Mouse (Mus musculus) testis, adult 2 months (tissue): ENCODE data around the gene Bex6. TPM values are rescaled to one million over a fixed set of nuclear protein-coding genes. Genes with fewer than 3 reads are reported as not detected.

Source experiments
- H3K27ac ChIP-seq: fragments of 200-500 bp; 2 replicates; pipeline ENCODE4 v1.5.1; 2012; ENCODE audit warnings: low read depth, low read length; ENCODE audit not compliant: control insufficient read depth, insufficient read depth
- H3K27me3 ChIP-seq: fragments of 200-500 bp; 2 replicates; pipeline ENCODE4 v1.6.1; 2012; ENCODE audit warnings: mild to moderate bottlenecking, low read length, moderate library complexity; ENCODE audit not compliant: control insufficient read depth, insufficient read depth
- H3K36me3 ChIP-seq: fragments of 200-500 bp; 2 replicates; pipeline ENCODE4 v1.6.1; 2012; ENCODE audit warnings: mild to moderate bottlenecking, low read length; ENCODE audit not compliant: control insufficient read depth, insufficient read depth
- H3K4me1 ChIP-seq: fragments of 200-500 bp; 2 replicates; pipeline ENCODE4 v1.6.1; 2012; ENCODE audit warnings: low read length; ENCODE audit not compliant: control insufficient read depth, insufficient read depth
- H3K4me3 ChIP-seq: fragments of 200-500 bp; 2 replicates; pipeline ENCODE4 v1.5.1; 2012; ENCODE audit warnings: low read depth, mild to moderate bottlenecking, low read length, moderate library complexity, mixed read lengths; ENCODE audit not compliant: control insufficient read depth
- CTCF ChIP-seq: fragments of 200-500 bp; IDR thresholded peaks from 2 replicates; pipeline ENCODE4 v1.5.1; 2012; ENCODE audit warnings: low read depth, mild to moderate bottlenecking, inconsistent platforms, low read length, moderate library complexity; ENCODE audit not compliant: control insufficient read depth, insufficient read depth, insufficient replicate concordance
- POLR2A ChIP-seq: fragments of 200-500 bp; IDR thresholded peaks from 2 replicates; pipeline ENCODE4 v1.6.1; 2012; ENCODE audit warnings: low read depth, mild to moderate bottlenecking, inconsistent platforms, low read length, moderate library complexity; ENCODE audit not compliant: control insufficient read depth
- polyA plus RNA-seq: library from polyadenylated mRNA; depleted of rRNA; stranded (reverse); fragments of >200 nt; gene quantifications from 2 replicates; pipeline ENCODE4 v1.2.3, GENCODE M21; 2012

Bex6 gene
- polyA plus RNA-seq, 1 experiment = 1.9 TPM

DNA sequence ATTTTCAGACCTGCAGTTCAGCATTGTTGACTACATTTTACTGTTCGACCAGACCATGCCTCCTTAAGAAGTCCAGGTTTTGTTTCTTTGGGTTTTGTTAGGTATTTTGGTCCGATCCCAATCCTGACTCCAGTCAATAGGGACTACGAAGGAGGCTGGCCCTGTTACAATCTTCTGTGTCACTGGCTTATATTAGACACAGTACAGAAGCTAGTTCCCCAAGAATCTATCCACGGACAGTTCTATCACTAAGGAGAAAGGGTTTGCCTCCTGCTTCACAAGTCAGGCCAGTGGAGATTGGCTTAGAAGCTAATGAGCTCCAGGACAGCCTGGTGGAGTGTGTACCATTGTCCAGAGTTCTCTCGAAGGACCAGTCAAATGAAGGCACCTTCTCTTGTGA lies 15.7 kb upstream of the Bex6 start:
- TF ChIP-seq CTCF (no peak), POLR2A (no peak)
- H3K27ac ChIP-seq = no peak overlapping the region
- peaks cover 15% of the 10 kb centered on the region for H3K4me1 ChIP-seq
- no peak overlapping the region for H3K4me3 ChIP-seq
- H3K36me3 ChIP-seq = no peaks in the 10 kb centered on the region
- no peaks in the 10 kb centered on the region for H3K27me3 ChIP-seq

DNA sequence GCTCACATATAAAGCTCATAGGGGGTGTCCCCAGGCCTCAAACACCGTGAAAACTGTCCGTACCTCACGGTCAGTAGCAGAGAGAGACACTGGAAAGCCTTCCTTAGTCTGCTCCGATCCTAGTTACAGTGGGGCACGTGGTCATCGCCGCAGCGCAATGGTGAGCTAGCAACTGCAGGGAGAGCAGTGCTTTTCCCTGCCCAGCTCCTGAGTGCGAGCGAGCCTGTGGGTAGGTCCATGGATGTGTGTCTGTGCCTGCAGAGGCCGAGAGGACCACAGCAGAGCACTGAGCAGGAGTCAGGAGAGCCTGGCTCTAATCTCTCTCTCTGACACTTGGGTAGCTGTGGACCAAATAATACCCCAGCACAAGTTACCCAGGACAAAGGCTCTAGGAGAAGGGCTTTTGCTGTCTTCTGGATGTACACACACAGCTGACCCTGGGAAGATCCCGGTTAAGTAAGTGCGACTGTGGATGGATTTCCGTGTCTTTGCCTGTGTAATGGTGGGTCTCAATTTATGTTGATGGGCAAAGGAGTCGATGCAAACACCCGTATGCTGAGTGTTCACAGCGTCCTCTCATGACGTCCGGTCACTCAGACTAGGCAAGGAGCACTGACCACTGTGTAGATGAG lies 15.1 kb upstream of the Bex6 start:
- Histone ChIP-seq H3K4me3 (peak overlapping the region; percentile 1; the same call in 1 of the 2 replicates), H3K27ac (no peak overlapping the region), H3K27me3 (no peaks in the 10 kb centered on the region), H3K4me1 (peaks cover 15% of the 10 kb centered on the region), H3K36me3 (no peaks in the 10 kb centered on the region)
- TF ChIP-seq CTCF (no peak), POLR2A (no peak)

DNA sequence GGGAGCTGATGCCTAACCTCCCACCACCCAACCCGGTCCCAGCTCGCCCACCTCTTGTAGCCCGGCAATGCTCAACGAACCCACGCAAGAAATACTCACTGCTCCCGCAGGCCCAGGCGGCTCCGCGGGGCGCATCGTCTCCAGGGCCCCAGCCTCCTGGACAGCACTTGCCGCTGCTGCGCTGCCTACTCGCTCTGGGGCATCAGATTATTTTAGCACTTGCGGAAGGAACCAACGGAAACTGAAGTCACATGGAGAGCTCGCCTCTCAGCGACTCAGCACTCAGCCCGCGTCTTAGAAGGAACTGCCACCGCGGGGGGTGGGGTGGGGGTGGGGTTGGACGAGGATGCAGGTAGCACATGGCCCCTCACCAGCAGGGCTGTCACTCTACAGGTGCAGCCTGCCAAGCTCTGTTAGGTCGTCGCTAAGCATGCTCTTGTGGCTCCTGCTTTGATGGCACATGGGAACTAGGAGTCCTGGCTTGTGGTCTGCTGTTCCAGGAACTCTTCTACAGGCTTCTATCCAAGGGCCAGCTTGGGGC lies 14.3 kb upstream of the Bex6 start, which contains the start of gene Nrros:
Gene Nrros (minus strand): TSS at position 314 of the 541 bp plus-strand sequence.
- Histone ChIP-seq H3K4me1 (peaks cover 15% of the 10 kb centered on the region), H3K27ac (peak within 1 kb of the TSS; percentile 43; the same call in 1 of the 2 replicates), H3K4me3 (peak within 1 kb of the TSS; percentile 71), H3K27me3 (no peaks in the 10 kb centered on the region), H3K36me3 (no peaks in the 10 kb centered on the region)
- TF ChIP-seq CTCF (no peak), POLR2A (no peak)

DNA sequence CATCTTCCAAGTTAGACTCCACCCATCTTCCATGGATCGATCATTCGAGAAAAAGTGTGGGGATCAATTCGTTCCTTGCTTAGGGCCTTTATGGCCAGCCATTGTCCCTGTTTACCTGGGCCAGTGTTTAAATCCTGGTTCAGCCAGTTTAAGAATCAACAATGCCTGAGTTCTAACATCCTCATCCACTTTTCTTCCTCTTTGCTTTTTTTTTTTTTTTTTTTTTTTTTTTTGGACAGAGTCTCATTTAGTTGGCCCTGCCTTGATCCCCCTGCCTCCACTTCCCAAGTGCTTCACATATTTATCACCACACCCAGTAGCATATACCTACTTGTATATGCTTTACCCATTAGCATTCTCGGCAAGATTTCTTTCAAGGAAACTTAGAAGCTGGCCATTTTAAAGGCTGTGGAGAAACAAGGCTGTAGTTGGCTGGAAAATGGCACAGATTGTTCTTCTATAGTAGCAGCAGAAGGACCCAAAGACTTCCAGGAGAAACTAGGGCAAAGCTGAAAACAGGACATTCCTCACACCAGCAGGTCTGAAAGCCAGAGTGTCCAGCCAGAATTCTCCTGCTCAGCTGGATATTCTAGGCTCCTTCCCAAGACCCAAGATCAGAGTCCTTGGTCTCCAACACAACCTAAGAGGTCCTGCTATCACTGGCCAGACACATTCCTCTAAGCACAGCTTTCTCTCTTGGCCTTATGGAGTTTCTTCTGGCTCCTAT lies 11.6 kb upstream of the Bex6 start:
- TF ChIP-seq CTCF (no peak), POLR2A (no peak)
- no peak overlapping the region for H3K27ac ChIP-seq
- H3K4me1 ChIP-seq = peaks cover 15% of the 10 kb centered on the region
- H3K36me3 ChIP-seq = no peaks in the 10 kb centered on the region
- no peak overlapping the region for H3K4me3 ChIP-seq
- H3K27me3 ChIP-seq = no peaks in the 10 kb centered on the region

DNA sequence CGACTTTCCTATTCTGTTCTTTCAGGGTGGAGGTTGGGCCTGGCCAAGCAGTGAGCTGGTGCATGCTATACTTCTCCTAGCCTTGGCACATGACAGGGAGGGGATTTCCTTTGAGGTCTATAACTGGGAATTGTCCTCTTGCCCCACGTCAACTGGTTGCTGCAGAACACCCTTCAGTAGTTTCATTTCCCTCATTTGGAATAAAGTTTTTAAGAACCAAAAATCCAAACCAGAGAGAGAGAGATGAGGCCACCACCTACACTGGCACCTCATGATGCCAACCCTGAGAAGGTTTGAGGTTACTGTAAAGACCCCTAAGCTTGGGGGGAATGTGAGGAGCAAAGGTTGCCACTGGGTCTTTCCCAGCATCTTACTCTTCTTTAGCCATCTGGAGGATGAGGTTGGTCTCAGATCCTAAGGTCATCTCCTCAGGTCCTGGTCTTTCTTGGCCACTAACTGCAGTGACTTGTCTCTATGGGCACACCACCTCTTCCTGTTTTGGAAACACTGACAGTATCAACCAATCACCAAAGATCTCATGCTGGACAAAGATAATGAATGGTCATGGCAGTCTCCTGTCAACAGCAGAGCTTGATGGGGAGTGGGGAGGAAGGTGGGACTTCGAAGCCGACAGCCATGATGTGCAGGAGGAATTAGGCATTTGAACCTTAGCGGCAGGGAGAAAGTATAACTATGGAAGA lies 8.4 kb upstream of the Bex6 start:
- TF ChIP-seq CTCF (no peak), POLR2A (no peak)
- Histone ChIP-seq H3K27ac (no peak overlapping the region), H3K27me3 (no peaks in the 10 kb centered on the region), H3K4me1 (peaks cover 5% of the 10 kb centered on the region), H3K4me3 (no peak overlapping the region), H3K36me3 (no peaks in the 10 kb centered on the region)

DNA sequence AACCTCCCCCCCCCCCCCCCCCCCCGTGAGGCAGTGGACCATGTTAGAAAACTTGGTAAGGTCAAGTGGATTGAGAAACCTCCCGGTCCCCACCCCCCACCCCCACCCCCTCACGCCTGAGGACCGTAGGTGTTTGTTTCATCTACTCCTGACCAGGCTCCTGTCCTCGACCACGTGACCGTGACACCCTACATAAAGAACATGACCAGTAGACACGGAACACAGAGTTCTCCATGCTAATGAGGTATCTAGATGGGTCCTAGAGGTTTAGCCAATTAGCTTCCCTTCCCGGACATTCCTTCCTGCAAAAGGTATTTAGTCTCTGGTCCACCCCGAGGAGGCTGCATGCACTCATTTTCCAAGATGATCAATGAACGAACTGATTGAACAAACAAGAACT lies 6.2 kb upstream of the Bex6 start:
- H3K36me3 ChIP-seq = no peaks in the 10 kb centered on the region
- H3K27me3 ChIP-seq = no peaks in the 10 kb centered on the region
- H3K4me3 ChIP-seq = no peak overlapping the region
- H3K4me1 ChIP-seq = peaks cover 14% of the 10 kb centered on the region
- no peak for TF ChIP-seq CTCF
- TF ChIP-seq POLR2A = no peak
- H3K27ac ChIP-seq = no peak overlapping the region
